Mouse (Mus musculus) ES-E14 (cell line): ENCODE results near the gene Trpm7.

Source experiments
- CHD2 ChIP-seq: IDR thresholded peaks from 2 replicates; pipeline ENCODE4 v1.6.1; 2014; ENCODE audit warnings: mild to moderate bottlenecking, low read depth, low read length, inconsistent platforms
- HCFC1 ChIP-seq: IDR thresholded peaks from 2 replicates; pipeline ENCODE4 v1.6.1; 2012; ENCODE audit warnings: low read length, inconsistent platforms, borderline replicate concordance; ENCODE audit not compliant: insufficient read depth
- MAFK ChIP-seq: IDR thresholded peaks from 2 replicates; pipeline ENCODE4 v1.6.1; 2014; ENCODE audit warnings: mild to moderate bottlenecking, low read depth, low read length, inconsistent platforms; ENCODE audit not compliant: insufficient read depth
- ZC3H11A ChIP-seq: IDR thresholded peaks from 2 replicates; pipeline ENCODE4 v1.6.1; 2012; ENCODE audit warnings: low read depth, mild to moderate bottlenecking, inconsistent platforms, low read length, borderline replicate concordance
- ZNF384 ChIP-seq: IDR thresholded peaks from 2 replicates; pipeline ENCODE4 v1.6.1; 2012; ENCODE audit warnings: low read depth, low read length, inconsistent platforms

GRCm38 (mm10) chr2:126783370-126783769 is 92.7 kb downstream of the Trpm7 start, which contains the start of gene Usp50:
- TF ChIP-seq MAFK (no peak), ZC3H11A (no peak), ZNF384 (no peak), HCFC1 (no peak), CHD2 (no peak)
